Mouse (Mus musculus): ENCODE measurements at regions not wholly inside any gene's neighbourhood (a gene's known extent, or its start where the extent isn't known, plus 50 kb on each side); places are given as distances from the start of the nearest gene placed in this dataset.

GRCm38 (mm10) chr2:148245575-148245974, 149.6 kb upstream of the Sstr4 start:
- TF ChIP-seq EP300 (IDR thresholded peaks at IDR 0.05; ENCODE audit: low read depth) (no peak), CTCF (IDR thresholded peaks at IDR 0.05; ENCODE audit: low read depth) (no peak)

All from liver, postnatal 0 days (tissue).